Mouse (Mus musculus) right cerebral cortex, adult 18-20 months (tissue): ENCODE data around the gene Miip.

Source experiments
- DNase-seq: peaks from one replicate; pipeline ENCODE4 v3.0.0; 2022; ENCODE audit warnings: mixed read lengths

Miip gene

GRCm38 (mm10) chr4:147868450-147869031 is at the start of gene Miip, which contains the start of gene Fv1:
Gene Miip, minus strand, starts transcription at chr4:147868816.
Gene Fv1, plus strand, starts transcription at chr4:147868979.
- peak; percentile 98 for DNase-seq

- DNase-seq: no peak
Measured at GRCm38 (mm10) chr4:147909486-147909885, 40.9 kb upstream of the Miip start.

- no peak for DNase-seq
Measured at GRCm38 (mm10) chr4:147906230-147906629, 37.6 kb upstream of the Miip start.

- DNase-seq: no peak
Measured at GRCm38 (mm10) chr4:147905090-147905659, 36.6 kb upstream of the Miip start.

- peak; percentile 91 for DNase-seq
Measured at GRCm38 (mm10) chr4:147904313-147905089, 35.9 kb upstream of the Miip start, which contains the start of gene Mfn2. Gene Mfn2, minus strand, starts transcription at chr4:147904704.

- no peak for DNase-seq
Measured at GRCm38 (mm10) chr4:147903601-147904000, 35.0 kb upstream of the Miip start.

- DNase-seq: no peak
Measured at GRCm38 (mm10) chr4:147902906-147903500, 34.4 kb upstream of the Miip start.

GRCm38 (mm10) chr4:147900452-147900851 is 31.8 kb upstream of the Miip start:
- DNase-seq: no peak

GRCm38 (mm10) chr4:147897348-147897747 is 28.7 kb upstream of the Miip start:
- no peak for DNase-seq

GRCm38 (mm10) chr4:147896411-147896810 is 27.8 kb upstream of the Miip start:
- no peak for DNase-seq

- DNase-seq: no peak
Measured at GRCm38 (mm10) chr4:147895815-147896330, 27.3 kb upstream of the Miip start.

GRCm38 (mm10) chr4:147890341-147890740 is 21.7 kb upstream of the Miip start:
- DNase-seq: no peak

- no peak for DNase-seq
Measured at GRCm38 (mm10) chr4:147888237-147888636, 19.6 kb upstream of the Miip start.

GRCm38 (mm10) chr4:147887277-147887676 is 18.7 kb upstream of the Miip start:
- no peak for DNase-seq

GRCm38 (mm10) chr4:147886158-147886557 is 17.5 kb upstream of the Miip start:
- DNase-seq: no peak

GRCm38 (mm10) chr4:147884138-147884537 is 15.5 kb upstream of the Miip start:
- no peak for DNase-seq

GRCm38 (mm10) chr4:147883041-147883440 is 14.4 kb upstream of the Miip start:
- DNase-seq: no peak

- no peak for DNase-seq
Measured at GRCm38 (mm10) chr4:147881792-147882191, 13.2 kb upstream of the Miip start.

- DNase-seq: no peak
Measured at GRCm38 (mm10) chr4:147879865-147880264, 11.2 kb upstream of the Miip start.

- DNase-seq: no peak
Measured at GRCm38 (mm10) chr4:147879456-147879855, 10.8 kb upstream of the Miip start.

GRCm38 (mm10) chr4:147878537-147878936 is 9.9 kb upstream of the Miip start:
- DNase-seq: no peak

GRCm38 (mm10) chr4:147875852-147876575 is 7.4 kb upstream of the Miip start:
- DNase-seq: no peak

GRCm38 (mm10) chr4:147869238-147869637 is 622 bp upstream of the Miip start:
- no peak for DNase-seq
